Mouse (Mus musculus): Measurements from ENCODE around the gene Rab6a. TPM values are rescaled to one million over a fixed set of nuclear protein-coding genes. Genes with fewer than 3 reads are reported as not detected.

Gene Rab6a
- polyA plus RNA-seq, 1 experiment from 2014 or later: 88.3 TPM

- Histone ChIP-seq H3K27me3 (ENCODE audit: insufficient read depth, low read length) (no peaks in the 10 kb centered on the region), H3K27ac (ENCODE audit: low read length) (no peak overlapping the region), H3K4me3 (ENCODE audit: low read length) (peak overlapping the region; percentile 67), H3K9me3 (ENCODE audit: low read length) (no peaks in the 10 kb centered on the region), H3K36me3 (ENCODE audit: insufficient read depth, low read length) (peaks cover 4% of the 10 kb centered on the region; the same call in 1 of the 2 replicates), H3K9ac (replicated peaks; ENCODE audit: low read length) (peak overlapping the region; percentile 96; the same call in 1 of the 2 replicates), H3K4me1 (ENCODE audit: insufficient read depth, low read length) (peaks cover 5% of the 10 kb centered on the region; the same call in 1 of the 2 replicates), H3K4me2 (replicated peaks; ENCODE audit: low read depth, low read length) (peak overlapping the region; percentile 85)
- WGBS: 33% methylated on average over 7 of the region's 7 CpGs
- no peak for ATAC-seq (ENCODE audit: low FRiP score, low TSS enrichment)
These were observed 25.0 kb upstream of the Rab6a start for GRCm38 (mm10) chr7:100582235-100582634.

GRCm38 (mm10) chr7:100582727-100583236 lies 24.4 kb upstream of the Rab6a start:
- Histone ChIP-seq H3K27me3 (ENCODE audit: insufficient read depth, low read length) (no peaks in the 10 kb centered on the region), H3K36me3 (ENCODE audit: insufficient read depth, low read length) (peaks cover 4% of the 10 kb centered on the region; the same call in 1 of the 2 replicates)
- peak; percentile 90 for ATAC-seq (ENCODE audit: low FRiP score, low TSS enrichment)

GRCm38 (mm10) chr7:100589816-100590215 lies 17.4 kb upstream of the Rab6a start:
- Histone ChIP-seq H3K27ac (ENCODE audit: low read length) (no peak overlapping the region), H3K9ac (replicated peaks; ENCODE audit: low read length) (no peak overlapping the region), H3K4me2 (replicated peaks; ENCODE audit: low read depth, low read length) (no peak overlapping the region), H3K4me3 (ENCODE audit: low read length) (no peak overlapping the region), H3K9me3 (ENCODE audit: low read length) (no peaks in the 10 kb centered on the region), H3K27me3 (ENCODE audit: insufficient read depth, low read length) (no peaks in the 10 kb centered on the region), H3K36me3 (ENCODE audit: insufficient read depth, low read length) (no peaks in the 10 kb centered on the region), H3K4me1 (ENCODE audit: insufficient read depth, low read length) (0 out of 2 replicates have a peak, but pooled peaks cover 3% of the 10 kb centered on the region)
- no peak for ATAC-seq (ENCODE audit: low FRiP score, low TSS enrichment)
- 36% methylated on average over 1 of the region's 1 CpGs for WGBS

More at GRCm38 (mm10) chr7:100582727-100583236, 24.4 kb upstream of the Rab6a start:
- H3K4me2 ChIP-seq (replicated peaks; ENCODE audit: low read depth, low read length): peak overlapping the region; percentile 85
- H3K27ac ChIP-seq (ENCODE audit: low read length): peak overlapping the region; percentile 87
- peak overlapping the region; percentile 67 for H3K4me3 ChIP-seq (ENCODE audit: low read length)
- H3K9me3 ChIP-seq (ENCODE audit: low read length): no peaks in the 10 kb centered on the region
- H3K4me1 ChIP-seq (ENCODE audit: insufficient read depth, low read length): peaks cover 5% of the 10 kb centered on the region; the same call in 1 of the 2 replicates
- WGBS: under 1% methylated on average over 31 of the region's 31 CpGs
- peak overlapping the region; percentile 96 for H3K9ac ChIP-seq (replicated peaks; ENCODE audit: low read length)

- 0 out of 2 replicates have a peak, but pooled peaks cover 3% of the 10 kb centered on the region for H3K4me1 ChIP-seq (ENCODE audit: insufficient read depth, low read length)
- peak overlapping the region; percentile 67 for H3K4me3 ChIP-seq (ENCODE audit: low read length)
- H3K36me3 ChIP-seq (ENCODE audit: insufficient read depth, low read length): no peaks in the 10 kb centered on the region
- no peaks in the 10 kb centered on the region for H3K9me3 ChIP-seq (ENCODE audit: low read length)
- ATAC-seq (ENCODE audit: low FRiP score, low TSS enrichment): no peak
- H3K27me3 ChIP-seq (ENCODE audit: insufficient read depth, low read length): no peaks in the 10 kb centered on the region
- H3K27ac ChIP-seq (ENCODE audit: low read length): peak overlapping the region; percentile 95
- 36% methylated on average over 7 of the region's 7 CpGs for WGBS
- peak overlapping the region; percentile 75 for H3K9ac ChIP-seq (replicated peaks; ENCODE audit: low read length)
- peak overlapping the region; percentile 65 for H3K4me2 ChIP-seq (replicated peaks; ENCODE audit: low read depth, low read length)
These were observed 16.7 kb upstream of the Rab6a start for GRCm38 (mm10) chr7:100590504-100590844.

- ATAC-seq (ENCODE audit: low FRiP score, low TSS enrichment): peak; percentile 98
- peak overlapping the region; percentile 65 for H3K4me2 ChIP-seq (replicated peaks; ENCODE audit: low read depth, low read length)
- no peaks in the 10 kb centered on the region for H3K36me3 ChIP-seq (ENCODE audit: insufficient read depth, low read length)
- H3K9ac ChIP-seq (replicated peaks; ENCODE audit: low read length): peak overlapping the region; percentile 75
- no peaks in the 10 kb centered on the region for H3K27me3 ChIP-seq (ENCODE audit: insufficient read depth, low read length)
- WGBS: 1% methylated on average over 18 of the region's 20 CpGs
- 0 out of 2 replicates have a peak, but pooled peaks cover 3% of the 10 kb centered on the region for H3K4me1 ChIP-seq (ENCODE audit: insufficient read depth, low read length)
- H3K4me3 ChIP-seq (ENCODE audit: low read length): peak overlapping the region; percentile 67
- peak overlapping the region; percentile 95 for H3K27ac ChIP-seq (ENCODE audit: low read length)
- H3K9me3 ChIP-seq (ENCODE audit: low read length): no peaks in the 10 kb centered on the region
These were observed 16.2 kb upstream of the Rab6a start for GRCm38 (mm10) chr7:100590845-100591521.

GRCm38 (mm10) chr7:100591522-100591852 lies 15.7 kb upstream of the Rab6a start:
- H3K36me3 ChIP-seq (ENCODE audit: insufficient read depth, low read length): no peaks in the 10 kb centered on the region
- peak overlapping the region; percentile 75; the same call in 1 of the 2 replicates for H3K9ac ChIP-seq (replicated peaks; ENCODE audit: low read length)
- H3K4me1 ChIP-seq (ENCODE audit: insufficient read depth, low read length): 0 out of 2 replicates have a peak, but pooled peaks cover 3% of the 10 kb centered on the region
- ATAC-seq (ENCODE audit: low FRiP score, low TSS enrichment): no peak
- H3K4me3 ChIP-seq (ENCODE audit: low read length): peak overlapping the region; percentile 67
- peak overlapping the region; percentile 65 for H3K4me2 ChIP-seq (replicated peaks; ENCODE audit: low read depth, low read length)
- peak overlapping the region; percentile 95; the same call in 1 of the 2 replicates for H3K27ac ChIP-seq (ENCODE audit: low read length)
- 8% methylated on average over 2 of the region's 2 CpGs for WGBS
- H3K9me3 ChIP-seq (ENCODE audit: low read length): no peaks in the 10 kb centered on the region
- H3K27me3 ChIP-seq (ENCODE audit: insufficient read depth, low read length): no peaks in the 10 kb centered on the region

GRCm38 (mm10) chr7:100593349-100593748 lies 13.9 kb upstream of the Rab6a start:
- Histone ChIP-seq H3K36me3 (ENCODE audit: insufficient read depth, low read length) (no peaks in the 10 kb centered on the region), H3K4me2 (replicated peaks; ENCODE audit: low read depth, low read length) (no peak overlapping the region), H3K9me3 (ENCODE audit: low read length) (no peaks in the 10 kb centered on the region), H3K27ac (ENCODE audit: low read length) (no peak overlapping the region), H3K9ac (replicated peaks; ENCODE audit: low read length) (no peak overlapping the region), H3K27me3 (ENCODE audit: insufficient read depth, low read length) (no peaks in the 10 kb centered on the region), H3K4me1 (ENCODE audit: insufficient read depth, low read length) (0 out of 2 replicates have a peak, but pooled peaks cover 3% of the 10 kb centered on the region), H3K4me3 (ENCODE audit: low read length) (no peak overlapping the region)
- no peak for ATAC-seq (ENCODE audit: low FRiP score, low TSS enrichment)

GRCm38 (mm10) chr7:100600211-100600610 lies 7.0 kb upstream of the Rab6a start:
- Histone ChIP-seq H3K36me3 (ENCODE audit: insufficient read depth, low read length) (no peaks in the 10 kb centered on the region), H3K27me3 (ENCODE audit: insufficient read depth, low read length) (no peaks in the 10 kb centered on the region), H3K4me3 (ENCODE audit: low read length) (no peak overlapping the region), H3K4me1 (ENCODE audit: insufficient read depth, low read length) (no peaks in the 10 kb centered on the region), H3K4me2 (replicated peaks; ENCODE audit: low read depth, low read length) (no peak overlapping the region), H3K9ac (replicated peaks; ENCODE audit: low read length) (no peak overlapping the region), H3K27ac (ENCODE audit: low read length) (no peak overlapping the region), H3K9me3 (ENCODE audit: low read length) (peaks cover 3% of the 10 kb centered on the region; the same call in 1 of the 2 replicates)
- WGBS: 76% methylated on average over 5 of the region's 5 CpGs
- ATAC-seq (ENCODE audit: low FRiP score, low TSS enrichment): no peak

GRCm38 (mm10) chr7:100608130-100608741 lies 1.0 kb downstream of the Rab6a start, which contains the start of gene Mrpl48:
Gene Mrpl48, minus strand, starts transcription at chr7:100608301.
- no peaks in the 10 kb centered on the region for H3K9me3 ChIP-seq (ENCODE audit: low read length)
- under 1% methylated on average over 34 of the region's 43 CpGs for WGBS

More at GRCm38 (mm10) chr7:100608130-100608741, 1.0 kb downstream of the Rab6a start, which contains the start of gene Mrpl48:
- peak within 1 kb of the TSS; percentile 98 for H3K9ac ChIP-seq (replicated peaks; ENCODE audit: low read length)
- H3K27me3 ChIP-seq (ENCODE audit: insufficient read depth, low read length): no peaks in the 10 kb centered on the region
- H3K4me1 ChIP-seq (ENCODE audit: insufficient read depth, low read length): peaks cover 13% of the 10 kb centered on the region
- H3K4me2 ChIP-seq (replicated peaks; ENCODE audit: low read depth, low read length): peak within 1 kb of the TSS; percentile 81
- ATAC-seq (ENCODE audit: low FRiP score, low TSS enrichment): peak; percentile 49
- H3K4me3 ChIP-seq (ENCODE audit: low read length): peak within 1 kb of the TSS; percentile 100
- no peaks in the 10 kb centered on the region for H3K36me3 ChIP-seq (ENCODE audit: insufficient read depth, low read length)
- peak within 1 kb of the TSS; percentile 98 for H3K27ac ChIP-seq (ENCODE audit: low read length)
